Mouse (Mus musculus): ENCODE data around the gene Lce6a. TPM values are rescaled to one million over a fixed set of nuclear protein-coding genes. Genes with fewer than 3 reads are reported as not detected.

Lce6a gene
- polyA plus RNA-seq (2014; fragmentation: Illumina TruSeq; extraction: RNeasy Lipid Tissue Mini Kit (QIAGEN cat#74804); ENCODE audit: low read depth, low replicate concordance), result not detected

DNA sequence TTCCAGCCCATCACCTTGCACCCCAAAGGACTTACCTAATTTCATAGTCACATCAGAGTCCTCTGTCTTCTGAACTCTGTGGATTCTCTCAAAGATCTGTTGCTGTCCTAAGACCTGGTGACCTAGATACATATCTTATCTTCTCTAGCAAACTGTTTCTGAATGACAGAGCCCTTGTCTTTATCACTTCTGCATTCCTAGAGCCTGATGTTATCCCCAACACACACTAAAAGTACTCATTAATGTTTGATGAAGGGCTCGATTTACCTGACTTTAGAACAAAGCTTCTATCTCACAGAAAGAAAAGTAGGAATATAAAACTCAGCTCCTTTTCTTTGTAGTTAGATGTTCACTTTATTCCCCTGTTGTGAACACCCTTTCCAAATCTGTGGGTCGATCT lies at the start of gene Lce6a:
Gene Lce6a (minus strand): TSS at position 101 of the 400 bp plus-strand sequence.

DNA sequence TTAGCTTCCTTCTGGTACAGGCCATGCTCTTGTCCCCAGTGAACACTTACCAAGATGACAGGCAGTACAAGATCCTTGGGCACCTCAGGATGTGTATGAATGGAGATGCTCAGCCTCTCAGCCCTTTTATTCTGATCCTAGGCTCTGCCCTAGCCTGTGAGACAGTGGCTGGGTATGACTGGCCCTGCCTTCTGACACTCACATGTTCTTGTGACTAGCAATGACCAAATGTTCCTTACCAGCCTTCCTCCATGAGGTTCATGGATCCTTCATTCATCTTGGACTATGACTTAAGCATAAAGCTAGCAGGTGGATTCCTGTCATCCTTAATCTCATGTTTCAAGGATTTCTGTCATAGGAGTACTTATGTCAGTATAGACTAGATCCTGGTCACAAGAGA lies 48.8 kb upstream of the Lce6a start, which contains the start of gene Lce1a2:
Gene Lce1a2 (minus strand): TSS at position 101 of the 400 bp plus-strand sequence.

DNA sequence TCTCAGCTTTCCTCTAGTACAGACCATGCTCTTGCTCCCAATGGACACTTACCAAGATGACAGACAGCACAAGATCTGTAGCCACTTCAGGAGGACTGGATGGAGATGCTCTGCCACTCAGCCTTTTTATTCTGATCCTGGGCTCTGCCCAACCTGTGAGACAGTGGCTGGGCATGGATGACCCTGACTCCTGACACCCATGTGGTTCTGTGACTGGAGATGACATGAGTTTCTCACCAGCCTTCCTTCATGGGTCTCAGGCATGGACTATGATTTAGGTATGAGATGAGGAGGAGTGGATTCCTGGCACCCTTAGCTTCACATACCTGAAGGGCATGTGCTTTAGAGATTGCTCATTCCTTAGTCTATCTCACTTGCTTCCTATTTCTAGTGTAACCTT lies 35.4 kb upstream of the Lce6a start, which contains the start of gene Lce1b:
Gene Lce1b (minus strand): TSS at position 101 of the 400 bp plus-strand sequence.

DNA sequence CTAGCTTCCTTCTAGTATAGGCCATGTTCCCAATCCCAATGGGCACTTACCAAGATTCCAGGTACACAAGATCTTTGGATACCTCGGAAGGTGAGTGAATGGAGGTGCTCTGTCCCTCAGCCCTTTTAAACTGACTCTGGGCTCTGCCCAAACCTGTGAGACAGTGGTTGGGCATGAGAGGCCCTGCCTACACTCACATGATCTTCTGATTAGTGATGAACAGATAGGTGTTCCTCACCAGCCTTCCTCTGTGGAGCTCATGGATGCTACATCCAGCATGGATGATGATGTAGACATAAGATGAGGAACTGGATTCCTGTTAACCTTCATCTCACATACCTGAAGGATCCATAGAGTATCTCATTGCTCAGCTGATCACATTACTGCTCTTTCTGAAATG lies 26.7 kb upstream of the Lce6a start, which contains the start of gene Lce1a1:
Gene Lce1a1 (minus strand): TSS at position 101 of the 400 bp plus-strand sequence.

DNA sequence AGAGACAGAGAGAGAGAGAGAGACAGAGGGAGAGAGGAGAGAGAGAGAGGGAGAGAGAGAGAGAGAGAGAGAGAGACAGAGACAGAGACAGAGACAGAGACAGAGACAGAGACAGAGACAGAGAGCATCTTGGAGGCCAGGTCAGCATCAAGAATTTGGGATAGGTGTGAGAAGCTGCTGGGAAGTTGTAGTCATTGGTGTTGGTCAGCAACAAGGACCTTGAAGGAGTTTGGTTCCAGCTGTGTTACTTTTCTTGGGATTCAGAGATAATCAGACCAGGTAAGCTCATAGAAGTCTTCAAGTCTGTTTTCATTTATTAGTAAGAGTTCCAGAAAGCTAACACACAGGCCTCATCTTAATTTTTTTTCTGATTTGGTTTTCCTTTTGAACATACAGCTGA lies 14.1 kb downstream of the Lce6a start, which contains the start of gene 2210017I01Rik:
Gene 2210017I01Rik (minus strand): TSS at position 101 of the 400 bp plus-strand sequence.

DNA sequence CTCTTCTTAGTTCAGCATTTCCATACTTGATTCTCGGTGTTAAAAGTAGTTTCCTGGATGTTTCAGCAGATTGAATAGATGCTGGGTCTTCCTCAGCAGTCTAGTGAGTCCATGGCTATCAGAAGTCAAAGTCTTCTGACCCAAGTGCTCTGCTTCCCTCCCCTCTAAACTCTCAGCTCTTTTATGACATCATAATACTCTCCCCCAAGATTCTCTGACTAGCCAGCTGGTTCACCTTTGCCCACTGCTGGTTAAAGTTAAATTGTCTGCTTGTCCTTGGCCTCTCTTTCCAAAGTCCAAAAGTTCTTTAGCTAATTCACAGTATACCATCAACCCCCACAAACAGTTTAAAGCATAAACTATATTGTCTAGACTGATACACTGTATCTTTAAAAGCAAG lies 32.6 kb downstream of the Lce6a start, which contains the start of gene Smcp:
Gene Smcp (minus strand): TSS at position 140 of the 400 bp plus-strand sequence.

DNA sequence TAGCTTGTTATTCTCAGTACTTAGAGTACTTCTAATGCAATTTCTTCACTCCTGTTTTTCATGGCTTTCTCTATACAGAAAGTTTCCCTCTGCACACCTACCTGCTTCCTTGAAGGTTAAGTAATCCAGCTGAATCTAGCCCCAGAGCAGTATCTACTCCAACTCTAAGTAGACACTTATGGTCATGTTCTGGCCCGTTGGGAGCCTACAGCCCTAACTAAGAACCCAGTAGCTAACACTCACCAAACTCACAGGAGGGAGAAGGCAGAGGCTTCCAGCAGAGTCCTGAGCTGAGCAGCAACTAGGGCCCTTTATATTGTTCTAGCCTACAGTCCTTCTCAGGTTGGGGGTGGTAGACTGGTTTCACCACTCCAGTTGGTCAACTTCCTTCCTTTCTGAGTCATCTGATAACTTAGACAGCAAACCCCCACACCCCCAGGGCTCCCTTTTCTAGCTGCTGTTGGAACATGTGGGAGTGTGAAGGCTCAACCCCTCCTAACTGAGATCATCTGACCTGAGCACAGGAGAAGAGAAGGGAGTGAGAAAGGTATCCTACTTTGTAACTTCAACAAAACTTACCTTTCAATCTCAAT lies 47.9 kb downstream of the Lce6a start, which contains the start of gene Ivl:
Gene Ivl (minus strand): TSS at position 287 of the 593 bp plus-strand sequence.

Other genes with a start within 250 kb of the Lce6a start
- not detected for gene Sprr2h, start 236.0 kb downstream of the Lce6a start, polyA plus RNA-seq (2014; fragmentation: Illumina TruSeq; extraction: RNeasy Lipid Tissue Mini Kit (QIAGEN cat#74804); ENCODE audit: low read depth, low replicate concordance)
- not detected for gene Sprr2i, start 213.7 kb downstream of the Lce6a start, polyA plus RNA-seq (2014; fragmentation: Illumina TruSeq; extraction: RNeasy Lipid Tissue Mini Kit (QIAGEN cat#74804); ENCODE audit: low read depth, low replicate concordance)
- gene Sprr2j-ps, start 203.6 kb downstream of the Lce6a start, polyA plus RNA-seq (2014; fragmentation: Illumina TruSeq; extraction: RNeasy Lipid Tissue Mini Kit (QIAGEN cat#74804); ENCODE audit: low read depth, low replicate concordance), result not detected
- gene Gm9774, start 192.2 kb downstream of the Lce6a start, polyA plus RNA-seq (2014; fragmentation: Illumina TruSeq; extraction: RNeasy Lipid Tissue Mini Kit (QIAGEN cat#74804); ENCODE audit: low read depth, low replicate concordance), result 10.1 TPM
- gene Sprr2k, start 189.1 kb downstream of the Lce6a start, polyA plus RNA-seq (2014; fragmentation: Illumina TruSeq; extraction: RNeasy Lipid Tissue Mini Kit (QIAGEN cat#74804); ENCODE audit: low read depth, low replicate concordance), result not detected
- not detected for gene Sprr1b, start 182.9 kb downstream of the Lce6a start, polyA plus RNA-seq (2014; fragmentation: Illumina TruSeq; extraction: RNeasy Lipid Tissue Mini Kit (QIAGEN cat#74804); ENCODE audit: low read depth, low replicate concordance)
- not detected for gene Sprr3, start 162.9 kb downstream of the Lce6a start, polyA plus RNA-seq (2014; fragmentation: Illumina TruSeq; extraction: RNeasy Lipid Tissue Mini Kit (QIAGEN cat#74804); ENCODE audit: low read depth, low replicate concordance)
- gene Sprr1a, start 135.8 kb downstream of the Lce6a start, polyA plus RNA-seq (2014; fragmentation: Illumina TruSeq; extraction: RNeasy Lipid Tissue Mini Kit (QIAGEN cat#74804); ENCODE audit: low read depth, low replicate concordance), result not detected
- not detected for gene Sprr4, start 121.2 kb downstream of the Lce6a start, polyA plus RNA-seq (2014; fragmentation: Illumina TruSeq; extraction: RNeasy Lipid Tissue Mini Kit (QIAGEN cat#74804); ENCODE audit: low read depth, low replicate concordance)
- not detected for gene 2310046K23Rik, start 87.1 kb downstream of the Lce6a start, polyA plus RNA-seq (2014; fragmentation: Illumina TruSeq; extraction: RNeasy Lipid Tissue Mini Kit (QIAGEN cat#74804); ENCODE audit: low read depth, low replicate concordance)
- not detected for gene Ivl, start 47.9 kb downstream of the Lce6a start, polyA plus RNA-seq (2014; fragmentation: Illumina TruSeq; extraction: RNeasy Lipid Tissue Mini Kit (QIAGEN cat#74804); ENCODE audit: low read depth, low replicate concordance)
- gene Smcp, start 32.7 kb downstream of the Lce6a start, polyA plus RNA-seq (2014; fragmentation: Illumina TruSeq; extraction: RNeasy Lipid Tissue Mini Kit (QIAGEN cat#74804); ENCODE audit: low read depth, low replicate concordance), result not detected
- not detected for gene 2210017I01Rik, start 14.2 kb downstream of the Lce6a start, polyA plus RNA-seq (2014; fragmentation: Illumina TruSeq; extraction: RNeasy Lipid Tissue Mini Kit (QIAGEN cat#74804); ENCODE audit: low read depth, low replicate concordance)
- gene Lce1a1, start 26.6 kb upstream of the Lce6a start, polyA plus RNA-seq (2014; fragmentation: Illumina TruSeq; extraction: RNeasy Lipid Tissue Mini Kit (QIAGEN cat#74804); ENCODE audit: low read depth, low replicate concordance), result not detected
- gene Lce1b, start 35.3 kb upstream of the Lce6a start, polyA plus RNA-seq (2014; fragmentation: Illumina TruSeq; extraction: RNeasy Lipid Tissue Mini Kit (QIAGEN cat#74804); ENCODE audit: low read depth, low replicate concordance), result not detected
- gene Lce1a2, start 48.7 kb upstream of the Lce6a start, polyA plus RNA-seq (2014; fragmentation: Illumina TruSeq; extraction: RNeasy Lipid Tissue Mini Kit (QIAGEN cat#74804); ENCODE audit: low read depth, low replicate concordance), result not detected
- gene Lce1c, start 57.6 kb upstream of the Lce6a start, polyA plus RNA-seq (2014; fragmentation: Illumina TruSeq; extraction: RNeasy Lipid Tissue Mini Kit (QIAGEN cat#74804); ENCODE audit: low read depth, low replicate concordance), result not detected
- gene Lce1d, start 65.5 kb upstream of the Lce6a start, polyA plus RNA-seq (2014; fragmentation: Illumina TruSeq; extraction: RNeasy Lipid Tissue Mini Kit (QIAGEN cat#74804); ENCODE audit: low read depth, low replicate concordance), result not detected
- not detected for gene Lce1e, start 87.4 kb upstream of the Lce6a start, polyA plus RNA-seq (2014; fragmentation: Illumina TruSeq; extraction: RNeasy Lipid Tissue Mini Kit (QIAGEN cat#74804); ENCODE audit: low read depth, low replicate concordance)
- gene Lce1f, start 98.7 kb upstream of the Lce6a start, polyA plus RNA-seq (2014; fragmentation: Illumina TruSeq; extraction: RNeasy Lipid Tissue Mini Kit (QIAGEN cat#74804); ENCODE audit: low read depth, low replicate concordance), result not detected
- gene Gm38119, start 117.4 kb upstream of the Lce6a start, polyA plus RNA-seq (2014; fragmentation: Illumina TruSeq; extraction: RNeasy Lipid Tissue Mini Kit (QIAGEN cat#74804); ENCODE audit: low read depth, low replicate concordance), result not detected
- gene Lce1g, start 130.7 kb upstream of the Lce6a start, polyA plus RNA-seq (2014; fragmentation: Illumina TruSeq; extraction: RNeasy Lipid Tissue Mini Kit (QIAGEN cat#74804); ENCODE audit: low read depth, low replicate concordance), result not detected
- gene Lce1h, start 143.4 kb upstream of the Lce6a start, polyA plus RNA-seq (2014; fragmentation: Illumina TruSeq; extraction: RNeasy Lipid Tissue Mini Kit (QIAGEN cat#74804); ENCODE audit: low read depth, low replicate concordance), result not detected
- not detected for gene Lce1i, start 157.2 kb upstream of the Lce6a start, polyA plus RNA-seq (2014; fragmentation: Illumina TruSeq; extraction: RNeasy Lipid Tissue Mini Kit (QIAGEN cat#74804); ENCODE audit: low read depth, low replicate concordance)
- not detected for gene Lce1j, start 168.9 kb upstream of the Lce6a start, polyA plus RNA-seq (2014; fragmentation: Illumina TruSeq; extraction: RNeasy Lipid Tissue Mini Kit (QIAGEN cat#74804); ENCODE audit: low read depth, low replicate concordance)
- gene Lce1k, start 186.2 kb upstream of the Lce6a start, polyA plus RNA-seq (2014; fragmentation: Illumina TruSeq; extraction: RNeasy Lipid Tissue Mini Kit (QIAGEN cat#74804); ENCODE audit: low read depth, low replicate concordance), result not detected
- gene Kprp, start 205.6 kb upstream of the Lce6a start, polyA plus RNA-seq (2014; fragmentation: Illumina TruSeq; extraction: RNeasy Lipid Tissue Mini Kit (QIAGEN cat#74804); ENCODE audit: low read depth, low replicate concordance), result not detected
- not detected for gene Lce1l, start 229.6 kb upstream of the Lce6a start, polyA plus RNA-seq (2014; fragmentation: Illumina TruSeq; extraction: RNeasy Lipid Tissue Mini Kit (QIAGEN cat#74804); ENCODE audit: low read depth, low replicate concordance)
- gene 2310050C09Rik, start 248.6 kb upstream of the Lce6a start, polyA plus RNA-seq (2014; fragmentation: Illumina TruSeq; extraction: RNeasy Lipid Tissue Mini Kit (QIAGEN cat#74804); ENCODE audit: low read depth, low replicate concordance), result not detected